Mouse (Mus musculus) heart, embryonic 12.5 days (tissue): ENCODE measurements at regions not wholly inside any gene's neighbourhood (a gene's known extent, or its start where the extent isn't known, plus 50 kb on each side); places are given as distances from the start of the nearest gene placed in this dataset.

ENCODE experiments used
- ATAC-seq: fragments of 200-750 bp; cut with Nextera tagmentation; 2 replicates; pipeline ENCODE4 v1.8.0; 2017; ENCODE audit warnings: moderate TSS enrichment, moderate library complexity; ENCODE audit not compliant: insufficient number of reproducible peaks, low FRiP score
- H3K27ac ChIP-seq: fragments of 300-500 bp; sonication (generic); 2 replicates; pipeline ENCODE4 v1.5.1; 2016; ENCODE audit warnings: mild to moderate bottlenecking, moderate library complexity; ENCODE audit not compliant: poor library complexity, severe bottlenecking
- H3K27me3 ChIP-seq: fragments of 300-500 bp; sonication (generic); replicated peaks from 2 replicates; pipeline ENCODE4 v1.6.1; 2016; ENCODE audit warnings: mild to moderate bottlenecking, moderate library complexity
- H3K36me3 ChIP-seq: fragments of 300-500 bp; sonication (generic); 2 replicates; pipeline ENCODE4 v1.6.1; 2016; ENCODE audit warnings: mild to moderate bottlenecking, moderate library complexity
- H3K4me1 ChIP-seq: fragments of 300-500 bp; sonication (generic); replicated peaks from 2 replicates; pipeline ENCODE4 v1.6.1; 2016; ENCODE audit warnings: mild to moderate bottlenecking
- H3K4me2 ChIP-seq: fragments of 300-500 bp; sonication (generic); 2 replicates; pipeline ENCODE4 v1.6.1; 2016; ENCODE audit warnings: mild to moderate bottlenecking, moderate library complexity
- H3K4me3 ChIP-seq: fragments of 300-500 bp; sonication (generic); 2 replicates; pipeline ENCODE4 v1.5.1; 2016; ENCODE audit warnings: mild to moderate bottlenecking
- H3K9ac ChIP-seq: fragments of 300-500 bp; sonication (generic); 2 replicates; pipeline ENCODE4 v1.6.1; 2016; ENCODE audit warnings: mild to moderate bottlenecking, moderate library complexity
- H3K9me3 ChIP-seq: fragments of 300-500 bp; sonication (generic); replicated peaks from 2 replicates; pipeline ENCODE4 v1.6.1; 2016; ENCODE audit warnings: mild to moderate bottlenecking, moderate library complexity
- WGBS: fragments of 180-500 bp; shearing (Covaris S2); methylation state at CpG from one replicate; pipeline ENCODE4 v1.1.7; 2016; 5-methylcytosine and 5-hydroxymethylcytosine counted together

GRCm38 (mm10) chr3:144361203-144361978 is 156.4 kb upstream of the Lmo4 start:
- WGBS = 78% methylated on average over 4 of the region's 4 CpGs
- no peak overlapping the region for H3K9ac ChIP-seq

GRCm38 (mm10) chr3:144356948-144357295 is 151.9 kb upstream of the Lmo4 start:
- Histone ChIP-seq H3K9me3 (no peaks in the 10 kb centered on the region), H3K4me1 (no peaks in the 10 kb centered on the region)
- WGBS = 69% methylated on average over 11 of the region's 11 CpGs

More at GRCm38 (mm10) chr3:144361203-144361978, 156.4 kb upstream of the Lmo4 start:
- Histone ChIP-seq H3K27ac (no peak overlapping the region), H3K9me3 (peaks cover 3% of the 10 kb centered on the region; the same call in 1 of the 2 replicates), H3K4me1 (no peaks in the 10 kb centered on the region), H3K4me3 (no peak overlapping the region), H3K36me3 (no peaks in the 10 kb centered on the region), H3K27me3 (no peaks in the 10 kb centered on the region), H3K4me2 (no peak overlapping the region)
- no peak for ATAC-seq

GRCm38 (mm10) chr3:144356103-144356947 is 151.3 kb upstream of the Lmo4 start:
- ATAC-seq = no peak
- no peaks in the 10 kb centered on the region for H3K9me3 ChIP-seq
- WGBS = 72% methylated on average over 17 of the region's 17 CpGs

More at GRCm38 (mm10) chr3:144356948-144357295, 151.9 kb upstream of the Lmo4 start:
- H3K9ac ChIP-seq = no peak overlapping the region
- no peak overlapping the region for H3K4me3 ChIP-seq
- H3K27ac ChIP-seq = no peak overlapping the region
- H3K4me2 ChIP-seq = no peak overlapping the region
- no peaks in the 10 kb centered on the region for H3K36me3 ChIP-seq
- H3K27me3 ChIP-seq = no peaks in the 10 kb centered on the region; the same call in none of the 2 replicates
- no peak for ATAC-seq

GRCm38 (mm10) chr3:144352559-144352958 is 147.5 kb upstream of the Lmo4 start:
- Histone ChIP-seq H3K27me3 (no peaks in the 10 kb centered on the region; the same call in none of the 2 replicates), H3K9me3 (no peaks in the 10 kb centered on the region), H3K4me2 (no peak overlapping the region), H3K4me3 (no peak overlapping the region), H3K36me3 (no peaks in the 10 kb centered on the region), H3K27ac (no peak overlapping the region), H3K4me1 (no peaks in the 10 kb centered on the region), H3K9ac (no peak overlapping the region)
- WGBS = 88% methylated on average over 4 of the region's 4 CpGs
- ATAC-seq = no peak

More at GRCm38 (mm10) chr3:144356103-144356947, 151.3 kb upstream of the Lmo4 start:
- Histone ChIP-seq H3K4me2 (no peak overlapping the region), H3K27ac (no peak overlapping the region), H3K36me3 (no peaks in the 10 kb centered on the region), H3K4me1 (no peaks in the 10 kb centered on the region), H3K27me3 (no peaks in the 10 kb centered on the region; the same call in none of the 2 replicates), H3K9ac (no peak overlapping the region), H3K4me3 (no peak overlapping the region)

- Histone ChIP-seq H3K4me3 (no peak overlapping the region), H3K27ac (no peak overlapping the region), H3K36me3 (no peaks in the 10 kb centered on the region), H3K4me2 (no peak overlapping the region), H3K9ac (no peak overlapping the region), H3K9me3 (no peaks in the 10 kb centered on the region), H3K27me3 (no peaks in the 10 kb centered on the region; the same call in 1 of the 2 replicates), H3K4me1 (no peaks in the 10 kb centered on the region)
- ATAC-seq = no peak
- 73% methylated on average over 9 of the region's 9 CpGs for WGBS
Observed at GRCm38 (mm10) chr3:144348431-144348830, 143.4 kb upstream of the Lmo4 start.

- H3K27me3 ChIP-seq = no peaks in the 10 kb centered on the region
- no peaks in the 10 kb centered on the region for H3K4me1 ChIP-seq
- no peak overlapping the region for H3K9ac ChIP-seq
- no peak overlapping the region for H3K4me2 ChIP-seq
- H3K9me3 ChIP-seq = no peaks in the 10 kb centered on the region
- WGBS = 71% methylated on average over 3 of the region's 3 CpGs
- H3K4me3 ChIP-seq = no peak overlapping the region
- no peak for ATAC-seq
- H3K27ac ChIP-seq = no peak overlapping the region
- H3K36me3 ChIP-seq = no peaks in the 10 kb centered on the region
Observed at GRCm38 (mm10) chr3:144335237-144335636, 130.2 kb upstream of the Lmo4 start.

GRCm38 (mm10) chr3:144334201-144334600 is 129.2 kb upstream of the Lmo4 start:
- H3K27ac ChIP-seq = no peak overlapping the region
- H3K4me3 ChIP-seq = no peak overlapping the region
- no peaks in the 10 kb centered on the region for H3K36me3 ChIP-seq
- 72% methylated on average over 5 of the region's 5 CpGs for WGBS
- H3K4me1 ChIP-seq = no peaks in the 10 kb centered on the region
- no peaks in the 10 kb centered on the region for H3K27me3 ChIP-seq
- no peak overlapping the region for H3K4me2 ChIP-seq
- no peak overlapping the region for H3K9ac ChIP-seq
- ATAC-seq = no peak
- no peaks in the 10 kb centered on the region for H3K9me3 ChIP-seq

GRCm38 (mm10) chr3:144332353-144332752 is 127.3 kb upstream of the Lmo4 start:
- H3K36me3 ChIP-seq = no peaks in the 10 kb centered on the region
- H3K27me3 ChIP-seq = no peaks in the 10 kb centered on the region
- H3K4me1 ChIP-seq = no peaks in the 10 kb centered on the region
- no peak overlapping the region for H3K4me3 ChIP-seq
- H3K9me3 ChIP-seq = no peaks in the 10 kb centered on the region
- H3K9ac ChIP-seq = no peak overlapping the region
- no peak overlapping the region for H3K27ac ChIP-seq
- no peak overlapping the region for H3K4me2 ChIP-seq
- WGBS = 17% methylated on average over 5 of the region's 5 CpGs
- no peak for ATAC-seq

GRCm38 (mm10) chr3:144329117-144329516 is 124.1 kb upstream of the Lmo4 start:
- no peaks in the 10 kb centered on the region for H3K27me3 ChIP-seq

GRCm38 (mm10) chr3:144327235-144327760 is 122.3 kb upstream of the Lmo4 start:
- 86% methylated on average over 8 of the region's 8 CpGs for WGBS
- no peaks in the 10 kb centered on the region for H3K4me1 ChIP-seq
- no peak for ATAC-seq
- no peaks in the 10 kb centered on the region for H3K27me3 ChIP-seq
- no peak overlapping the region for H3K27ac ChIP-seq
- H3K4me2 ChIP-seq = no peak overlapping the region
- no peaks in the 10 kb centered on the region for H3K36me3 ChIP-seq
- no peaks in the 10 kb centered on the region for H3K9me3 ChIP-seq
- no peak overlapping the region for H3K9ac ChIP-seq
- H3K4me3 ChIP-seq = no peak overlapping the region

More at GRCm38 (mm10) chr3:144329117-144329516, 124.1 kb upstream of the Lmo4 start:
- Histone ChIP-seq H3K4me3 (no peak overlapping the region), H3K9ac (no peak overlapping the region), H3K27ac (no peak overlapping the region), H3K36me3 (no peaks in the 10 kb centered on the region), H3K9me3 (no peaks in the 10 kb centered on the region), H3K4me2 (no peak overlapping the region), H3K4me1 (no peaks in the 10 kb centered on the region)
- ATAC-seq = no peak
- 80% methylated on average over 7 of the region's 7 CpGs for WGBS

GRCm38 (mm10) chr3:144324974-144325373 is 120.0 kb upstream of the Lmo4 start:
- H3K27ac ChIP-seq = no peak overlapping the region
- no peaks in the 10 kb centered on the region for H3K4me1 ChIP-seq
- ATAC-seq = no peak
- H3K9me3 ChIP-seq = no peaks in the 10 kb centered on the region
- no peak overlapping the region for H3K4me3 ChIP-seq
- H3K9ac ChIP-seq = no peak overlapping the region
- H3K36me3 ChIP-seq = no peaks in the 10 kb centered on the region
- H3K27me3 ChIP-seq = no peaks in the 10 kb centered on the region
- no peak overlapping the region for H3K4me2 ChIP-seq
- 74% methylated on average over 2 of the region's 2 CpGs for WGBS
